Mouse (Mus musculus): ENCODE measurements around the gene Prkg1.

Prkg1 gene

DNA sequence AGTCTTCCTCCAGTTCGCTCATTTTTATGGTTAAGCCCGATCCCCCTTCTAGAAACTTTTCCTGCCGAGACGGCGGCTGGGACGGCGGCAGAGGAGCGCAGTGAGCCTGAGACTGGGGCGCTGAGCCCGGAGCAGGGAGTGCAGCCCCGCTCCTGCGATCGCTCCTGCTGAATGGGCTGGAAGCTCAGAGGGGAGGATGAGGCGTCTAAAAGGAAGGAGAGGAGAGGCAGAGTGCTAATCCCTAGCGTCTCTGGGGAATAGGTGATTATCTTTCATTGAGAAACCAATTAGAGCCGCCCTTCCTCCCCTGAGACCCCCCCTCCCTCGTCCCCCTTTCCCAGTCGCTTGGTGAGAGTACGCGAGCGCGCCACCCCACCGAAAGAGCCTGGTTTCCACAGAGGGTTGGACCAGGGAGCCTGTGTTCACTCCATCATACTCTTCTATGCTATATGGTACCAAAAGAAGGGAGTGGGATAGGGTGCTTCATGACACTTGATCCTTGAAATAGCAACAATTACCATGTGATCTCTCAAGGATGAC lies at the start of gene Prkg1:
Gene Prkg1, minus strand, starts transcription at position 233 of the 540 bp plus-strand sequence.
- DNase-seq (ENCODE audit: low spot score), result no peak

DNA sequence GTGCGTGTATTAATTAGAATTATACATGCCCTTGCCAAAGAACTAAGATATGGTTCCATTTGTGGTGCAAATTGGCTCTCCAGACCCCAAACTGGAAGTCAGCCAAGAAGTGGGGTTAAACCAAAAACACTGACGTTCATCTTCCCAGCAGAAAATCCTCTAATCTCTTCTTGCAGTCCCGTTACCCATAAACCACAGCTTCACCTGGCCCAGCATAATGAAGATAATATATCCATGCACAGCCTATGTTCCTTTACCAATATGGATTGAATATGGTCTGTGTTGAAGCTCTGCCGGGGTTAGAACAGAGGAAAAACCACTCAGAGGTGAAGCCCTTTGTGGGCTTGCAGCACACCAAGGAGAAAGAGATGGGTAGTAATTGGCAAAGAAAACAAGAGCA lies 48.3 kb upstream of the Prkg1 start:
- no peak for DNase-seq (ENCODE audit: low spot score)

DNA sequence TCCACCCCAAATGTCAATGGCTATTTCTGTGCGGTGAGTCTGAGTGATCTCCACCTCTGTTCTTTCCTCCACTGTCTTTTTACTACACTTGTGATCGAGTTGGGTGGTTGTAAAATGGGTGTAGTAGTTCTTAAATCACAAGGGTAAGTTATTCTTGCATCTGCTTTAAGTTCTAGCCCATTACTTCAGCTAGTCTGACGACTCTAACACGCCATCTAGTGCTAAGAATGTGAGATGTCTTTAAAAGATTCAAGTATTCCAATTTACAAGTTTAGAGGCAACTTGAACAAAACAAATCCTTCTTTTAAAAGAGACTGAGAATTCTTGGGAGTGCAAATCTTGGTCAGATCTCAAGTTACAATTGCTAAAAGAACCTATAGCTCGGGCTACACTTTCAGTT lies 46.5 kb upstream of the Prkg1 start:
- DNase-seq (ENCODE audit: low spot score), result no peak

DNA sequence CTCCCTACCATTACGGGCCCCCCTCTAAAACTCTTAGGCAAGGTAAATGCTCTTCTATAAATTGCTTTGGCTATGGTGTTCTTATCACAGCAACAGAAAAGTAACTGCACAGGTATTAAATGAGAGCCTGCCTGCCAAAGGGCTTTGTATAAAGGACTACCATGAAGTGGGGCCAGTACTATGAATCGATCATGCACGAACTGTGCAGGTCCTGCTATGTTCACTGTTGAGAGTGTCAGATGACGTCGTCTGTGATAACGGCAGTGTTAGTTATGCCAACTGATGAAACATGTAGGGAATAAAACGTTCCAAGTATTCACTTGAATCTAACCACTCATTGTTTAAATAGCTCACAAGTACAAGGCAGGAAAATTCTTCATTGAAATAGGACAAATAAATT lies 40.6 kb upstream of the Prkg1 start:
- DNase-seq (ENCODE audit: low spot score), result no peak

DNA sequence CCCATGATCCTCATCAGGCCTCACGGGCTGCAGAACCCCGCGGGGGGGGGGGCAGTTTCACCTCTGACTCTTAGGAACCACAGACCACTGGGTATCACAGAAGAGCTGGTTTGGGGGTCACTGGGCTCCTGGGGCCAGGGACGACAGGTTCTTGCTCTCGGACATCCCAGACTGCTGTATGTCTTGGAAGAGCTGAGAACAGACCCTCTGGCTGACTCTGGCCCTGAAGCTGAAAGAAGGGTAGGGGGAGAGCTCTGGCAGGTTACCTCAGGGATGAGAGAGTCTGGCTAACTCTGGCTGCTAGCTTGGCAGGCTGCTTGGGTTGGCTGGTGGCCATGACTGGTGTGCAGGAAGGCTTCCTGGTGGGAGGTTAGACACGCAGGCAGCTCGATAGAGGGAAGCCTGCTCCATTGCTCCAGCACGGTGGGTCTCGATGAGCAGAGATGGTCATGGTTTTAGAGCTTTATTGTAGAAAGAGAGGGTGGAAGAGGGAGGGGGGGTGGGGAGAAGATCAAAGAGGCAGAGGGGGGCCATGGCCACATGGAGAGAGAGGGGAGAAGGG lies 30.7 kb upstream of the Prkg1 start:
- DNase-seq (ENCODE audit: low spot score), result no peak

DNA sequence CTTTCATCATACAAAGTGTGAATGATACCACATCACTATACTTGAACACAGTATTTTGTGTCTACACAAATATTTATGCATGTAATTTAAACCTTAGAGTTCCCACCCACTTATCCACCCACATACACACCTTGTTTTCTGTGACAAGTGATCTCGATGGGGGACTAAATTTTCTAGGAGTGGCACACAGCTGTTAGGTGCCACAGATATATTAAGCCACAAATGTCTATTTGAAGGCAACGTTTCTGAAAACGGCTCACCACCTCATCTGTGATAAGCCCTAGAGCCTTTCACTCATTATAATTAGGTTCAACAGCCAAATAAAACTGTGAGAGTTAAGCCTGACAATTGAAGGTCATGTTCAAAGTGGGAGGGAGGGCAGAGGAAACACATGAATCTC lies 26.9 kb upstream of the Prkg1 start:
- no peak for DNase-seq (ENCODE audit: low spot score)

DNA sequence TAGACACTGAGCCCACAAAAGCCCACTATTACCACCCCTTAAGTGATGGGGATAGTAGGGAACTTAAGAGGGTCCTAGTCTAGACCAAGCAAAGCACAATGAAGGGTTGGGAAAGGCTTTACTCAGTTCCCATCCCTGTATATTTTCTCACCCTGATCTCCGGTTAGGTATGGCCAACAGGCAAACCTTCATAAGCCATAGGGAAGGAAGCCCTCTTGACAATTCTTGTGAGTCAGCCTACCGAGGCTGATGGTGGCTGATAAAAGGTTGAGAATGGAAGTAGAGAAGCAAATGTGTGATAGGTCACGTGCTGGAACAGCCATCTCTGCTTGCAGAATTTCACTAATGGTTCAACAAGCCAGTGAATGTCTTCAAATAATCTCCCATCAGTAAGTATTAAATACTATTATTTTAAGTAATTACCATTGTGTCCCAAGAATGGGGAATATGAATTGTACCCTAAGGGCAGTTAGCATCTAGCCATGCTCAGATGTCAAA lies 16.7 kb upstream of the Prkg1 start:
- DNase-seq (ENCODE audit: low spot score), result no peak

DNA sequence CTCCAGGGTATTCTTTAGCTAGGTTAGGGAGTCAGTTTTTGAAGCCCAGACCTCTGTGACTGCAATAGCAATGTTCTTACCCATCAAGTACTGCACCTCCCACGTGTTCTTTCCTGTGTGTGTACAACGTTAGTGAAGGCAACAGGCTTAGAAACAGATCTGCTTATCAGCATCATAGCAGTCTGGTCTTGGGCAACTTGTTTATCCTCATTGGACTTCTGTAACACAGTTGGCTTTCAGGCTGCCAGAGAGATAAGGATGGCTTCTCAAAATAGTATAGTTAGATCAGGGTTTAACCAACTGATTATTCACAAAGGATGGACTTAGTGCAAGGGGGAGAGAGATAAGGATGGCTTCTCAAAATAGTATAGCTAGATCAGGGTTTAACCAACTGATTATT lies 16.2 kb upstream of the Prkg1 start:
- DNase-seq (ENCODE audit: low spot score), result no peak

DNA sequence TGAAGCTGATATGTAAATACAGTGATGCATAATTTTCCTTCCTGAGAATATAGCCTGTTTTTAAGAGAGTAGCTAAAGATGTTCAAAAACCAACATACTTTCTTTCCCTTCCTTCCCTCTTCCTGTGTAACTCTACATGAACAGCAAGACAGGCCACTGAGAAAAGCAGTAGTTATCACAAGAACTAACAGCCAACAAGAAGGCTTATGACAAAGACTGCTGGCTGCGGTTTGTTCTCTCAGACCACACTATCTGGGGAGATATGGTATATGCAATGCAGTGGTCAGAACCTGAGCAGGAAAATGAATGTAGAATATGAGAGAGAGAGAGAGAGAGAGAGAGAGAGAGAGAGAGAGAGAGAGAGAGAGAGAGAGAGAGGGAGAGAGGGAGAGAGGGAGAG lies 15.4 kb upstream of the Prkg1 start:
- DNase-seq (ENCODE audit: low spot score), result no peak

DNA sequence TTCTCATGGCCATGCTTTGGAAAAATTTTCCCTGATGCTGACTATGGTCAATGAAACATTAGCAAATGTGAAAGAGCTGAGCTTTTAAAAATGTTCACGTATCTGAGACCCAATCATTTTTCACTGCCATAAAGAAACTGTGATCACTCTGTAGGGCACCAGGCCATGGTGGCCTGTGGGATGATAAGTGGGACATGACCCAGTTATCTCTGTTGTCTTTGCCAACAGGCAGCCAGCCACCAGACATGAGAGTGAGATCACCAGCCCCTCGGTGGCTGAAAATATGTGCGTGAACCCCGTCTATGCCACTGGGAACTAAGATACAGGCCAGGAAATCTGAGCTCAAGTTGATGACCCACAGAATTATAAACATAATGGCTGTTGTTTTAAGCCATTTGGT lies 14.2 kb upstream of the Prkg1 start:
- no peak for DNase-seq (ENCODE audit: low spot score)

DNA sequence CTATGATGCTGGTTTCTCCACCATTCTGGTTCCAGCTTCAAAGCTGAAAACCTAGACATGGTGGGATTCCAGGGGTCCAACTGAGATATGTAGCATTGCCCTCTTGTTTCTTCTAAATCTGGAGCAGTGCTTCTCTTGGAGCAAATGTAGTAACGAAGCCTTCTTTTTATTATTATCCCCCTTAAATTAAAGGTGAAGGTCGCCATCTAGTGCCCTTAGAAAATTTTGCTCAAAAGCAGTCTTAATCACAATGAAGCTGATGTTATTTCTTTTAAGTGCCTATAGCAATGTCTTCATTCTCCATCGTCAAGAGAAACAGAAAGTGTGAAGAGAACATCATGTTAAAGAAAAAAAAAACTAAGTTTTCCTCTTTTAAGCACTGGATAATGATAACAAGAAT lies 2.2 kb upstream of the Prkg1 start:
- no peak for DNase-seq (ENCODE audit: low spot score)

DNA sequence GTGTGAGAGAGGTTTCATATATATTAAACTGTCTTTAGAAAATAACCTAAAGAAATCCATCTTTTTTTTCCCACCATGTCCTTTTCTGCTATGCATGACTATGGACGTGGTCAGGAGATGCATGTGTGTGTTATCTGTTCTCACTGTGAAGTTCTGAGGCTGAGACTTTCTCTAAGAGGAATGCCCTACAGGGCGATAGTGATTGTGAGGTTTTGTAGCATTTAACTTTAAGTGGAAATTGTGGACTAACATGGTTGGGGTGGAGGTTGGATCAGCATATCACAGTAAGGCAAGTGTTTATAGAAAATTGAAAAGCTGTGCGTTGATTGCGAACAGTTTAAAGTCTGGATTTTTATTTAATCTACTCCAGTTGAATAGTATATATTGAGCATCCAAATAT lies 618 bp upstream of the Prkg1 start:
- no peak for DNase-seq (ENCODE audit: low spot score)

DNA sequence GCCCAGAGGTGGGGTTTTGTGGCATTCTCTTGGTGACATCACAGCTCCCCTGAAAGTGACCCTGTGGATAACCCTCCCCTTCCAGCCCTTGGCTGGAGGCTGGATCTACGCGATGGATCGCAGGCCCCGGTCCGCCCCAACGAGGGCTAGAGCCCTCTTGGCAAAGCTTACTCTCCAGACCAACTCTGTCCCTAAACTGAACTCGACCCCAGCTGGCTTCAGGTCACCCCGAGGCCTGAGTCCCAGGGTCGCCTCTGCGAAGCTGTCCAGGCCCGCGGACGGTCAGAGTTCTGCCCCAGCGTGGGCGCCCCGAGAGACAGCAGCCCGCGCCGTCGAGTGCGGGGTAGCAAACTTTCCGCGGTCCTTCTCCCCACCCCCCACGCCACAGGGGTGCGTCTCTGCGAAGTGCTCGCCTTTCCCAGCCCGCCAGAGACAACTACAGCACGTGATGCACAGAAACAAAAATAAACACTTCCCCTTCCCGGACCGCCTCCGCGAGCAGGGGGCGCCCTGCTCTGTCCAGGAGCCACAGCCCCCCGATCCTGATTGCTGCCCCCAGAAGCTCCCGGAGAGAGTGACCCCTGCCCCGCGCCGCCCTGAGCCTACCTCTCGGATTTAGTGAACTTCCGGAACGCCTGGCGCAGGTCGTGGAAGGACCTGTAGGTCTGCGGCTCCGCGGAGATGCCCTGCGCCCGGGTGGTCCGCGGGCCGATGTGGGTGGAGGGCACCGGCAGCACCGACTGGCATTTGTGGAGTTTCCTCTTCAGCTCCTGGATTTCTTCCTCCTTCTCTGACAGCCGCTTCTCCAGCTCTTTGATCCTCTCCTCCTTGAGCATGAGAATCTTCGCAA lies 657 bp downstream of the Prkg1 start:
- DNase-seq (ENCODE audit: low spot score), result no peak

DNA sequence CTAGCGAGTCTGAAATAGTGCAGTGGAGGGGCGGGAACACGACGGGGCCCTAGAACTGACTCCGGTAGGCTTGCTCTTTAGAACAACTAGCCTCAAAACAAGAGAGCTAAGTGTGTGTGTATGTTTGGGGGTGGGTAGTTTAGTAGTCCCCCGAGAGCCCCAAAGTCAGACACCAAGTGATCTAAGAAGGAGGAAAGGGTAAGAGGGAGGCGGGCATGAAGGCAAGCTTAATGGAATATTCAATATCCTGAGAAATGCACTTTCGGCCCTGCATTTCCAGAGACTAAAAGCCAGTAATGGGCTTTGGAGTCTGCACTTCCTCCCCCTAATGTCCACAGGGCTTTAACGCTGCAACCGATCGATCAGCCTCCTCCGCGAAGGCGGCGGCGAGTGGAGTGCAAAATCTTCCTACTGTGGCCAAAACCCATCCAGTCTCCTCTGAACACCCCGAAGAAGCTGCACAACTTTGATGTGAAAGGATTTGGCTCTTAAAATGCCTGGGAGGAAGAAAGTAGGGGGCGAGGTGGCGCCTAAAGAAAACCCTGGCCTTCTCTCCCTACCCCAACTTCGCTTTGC lies 1.5 kb downstream of the Prkg1 start:
- no peak for DNase-seq (ENCODE audit: low spot score)

DNA sequence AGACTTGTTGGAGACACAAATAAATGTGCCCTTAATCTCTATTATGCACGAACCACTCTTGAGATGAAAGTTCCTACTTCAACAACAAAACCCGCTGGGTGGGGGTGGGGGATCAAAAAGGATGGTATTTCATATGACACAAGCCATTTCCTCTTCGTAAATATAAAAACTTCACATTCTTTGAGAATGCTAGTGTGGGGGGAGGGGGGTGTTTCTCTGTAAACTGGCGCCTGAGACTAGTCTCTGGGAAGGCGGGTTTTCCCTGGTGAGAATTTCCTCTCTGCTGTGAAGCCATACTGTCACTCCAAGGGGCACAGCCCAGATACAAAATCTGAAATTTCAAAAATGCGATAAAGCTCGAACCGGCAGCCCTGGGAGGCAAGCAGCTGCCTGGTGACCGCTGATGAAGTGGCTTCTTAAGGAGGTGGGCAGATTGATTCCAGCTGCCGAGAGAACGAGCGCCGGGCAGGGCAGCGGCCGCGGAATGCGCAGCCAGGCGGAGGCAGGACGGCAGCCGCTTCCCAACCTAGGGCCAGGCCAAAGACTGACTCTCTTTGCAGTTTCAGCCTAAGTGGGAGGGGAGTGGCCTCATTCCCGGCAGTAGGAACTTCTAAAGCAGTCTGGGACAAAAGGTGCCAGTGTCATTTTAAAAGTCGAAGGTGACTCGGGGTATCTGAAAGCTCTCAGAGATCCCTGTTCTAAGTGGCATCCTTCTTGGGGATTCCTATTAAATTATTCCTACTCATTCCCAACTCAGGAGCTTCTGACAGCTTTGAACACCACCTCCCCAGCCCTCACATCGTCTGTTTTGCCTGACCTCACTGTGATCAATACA lies 2.2 kb downstream of the Prkg1 start:
- no peak for DNase-seq (ENCODE audit: low spot score)

DNA sequence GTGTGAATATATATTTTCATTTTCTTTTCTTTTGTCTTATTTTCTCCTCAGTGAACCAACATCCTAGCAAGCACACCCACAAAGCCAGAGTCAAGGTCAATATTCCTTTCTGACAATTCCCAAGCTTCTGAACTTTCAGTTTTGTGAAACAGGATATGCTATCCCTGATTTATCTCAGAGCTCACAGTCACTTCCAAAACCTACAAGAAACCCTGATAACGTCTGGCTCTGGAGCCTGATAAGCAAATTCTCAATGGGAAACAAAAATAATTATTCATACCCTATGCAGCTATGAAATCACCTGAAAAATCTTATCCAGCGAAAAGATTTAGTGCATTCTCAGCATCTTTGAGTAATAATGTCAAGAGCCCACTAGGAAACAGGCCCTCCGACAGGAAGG lies 5.0 kb downstream of the Prkg1 start:
- no peak for DNase-seq (ENCODE audit: low spot score)

DNA sequence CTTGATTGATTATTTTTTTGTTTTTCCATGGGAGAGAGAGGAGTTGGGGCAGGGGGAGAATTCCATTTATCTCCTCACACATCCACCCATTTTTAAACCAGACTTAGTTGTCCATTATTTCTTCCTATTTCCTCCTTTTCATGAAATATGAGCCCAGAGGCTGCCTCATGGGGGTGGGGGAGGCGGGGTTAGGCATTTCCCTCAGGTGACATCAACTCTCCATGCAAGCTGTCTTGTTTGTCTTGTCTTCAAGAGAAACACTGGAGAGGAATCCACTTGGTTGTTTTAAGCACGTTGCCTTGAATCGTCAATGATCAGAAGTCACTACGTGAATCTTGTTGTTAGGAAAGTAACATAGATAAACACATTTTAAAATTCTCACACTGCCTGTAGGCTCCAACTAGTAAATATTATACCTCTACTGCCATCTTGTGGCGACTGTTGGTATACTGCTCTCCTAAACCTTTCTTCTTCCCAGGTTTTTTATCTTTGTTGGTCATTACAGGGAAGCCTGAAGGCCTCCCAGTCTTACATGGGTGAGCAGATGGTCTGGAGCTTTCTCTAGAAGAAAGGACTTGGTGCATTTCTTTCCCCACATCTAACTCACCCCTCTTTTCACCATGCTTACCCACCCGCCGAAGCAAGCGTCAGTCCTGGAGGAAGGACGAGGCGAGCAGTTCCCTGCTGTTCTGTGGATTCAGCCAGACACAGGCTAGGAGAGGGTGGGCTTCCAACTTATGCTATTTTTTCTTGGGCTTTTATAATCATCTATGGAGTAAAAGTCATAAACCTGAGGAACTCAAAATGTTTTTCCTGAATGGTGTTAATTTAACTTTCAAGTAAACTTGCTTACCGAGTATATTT lies 8.7 kb downstream of the Prkg1 start:
- no peak for DNase-seq (ENCODE audit: low spot score)

DNA sequence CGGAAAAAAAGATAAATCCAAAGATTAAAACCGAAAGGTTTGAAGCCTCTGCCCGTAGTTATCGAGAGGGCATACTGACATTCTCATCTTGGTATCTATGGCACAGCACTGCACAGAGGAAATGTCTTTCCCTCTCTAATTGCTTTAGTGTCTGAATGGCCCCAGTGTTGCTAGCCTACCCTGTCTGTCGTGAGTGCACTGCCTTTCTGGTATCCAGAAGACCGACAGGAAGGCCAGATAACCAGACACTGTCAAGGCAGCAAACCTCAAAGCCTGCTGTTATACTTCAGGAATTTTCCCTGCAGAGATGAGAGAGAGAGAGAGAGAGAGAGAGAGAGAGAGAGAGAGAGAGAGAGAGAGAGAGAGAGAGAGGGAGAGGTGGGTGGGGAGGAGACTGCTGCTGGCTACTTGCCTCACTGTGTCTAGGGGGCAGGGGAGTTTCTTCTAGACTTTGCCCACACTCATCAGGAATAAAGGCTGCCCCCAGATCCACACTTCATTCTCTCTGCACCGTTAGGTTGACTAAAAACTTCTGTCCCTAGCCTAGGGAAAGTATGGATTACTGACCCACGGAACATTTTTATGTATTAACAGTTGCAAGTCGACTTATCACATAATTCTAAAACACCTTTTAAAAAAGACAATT lies 10.1 kb downstream of the Prkg1 start:
- DNase-seq (ENCODE audit: low spot score), result no peak

DNA sequence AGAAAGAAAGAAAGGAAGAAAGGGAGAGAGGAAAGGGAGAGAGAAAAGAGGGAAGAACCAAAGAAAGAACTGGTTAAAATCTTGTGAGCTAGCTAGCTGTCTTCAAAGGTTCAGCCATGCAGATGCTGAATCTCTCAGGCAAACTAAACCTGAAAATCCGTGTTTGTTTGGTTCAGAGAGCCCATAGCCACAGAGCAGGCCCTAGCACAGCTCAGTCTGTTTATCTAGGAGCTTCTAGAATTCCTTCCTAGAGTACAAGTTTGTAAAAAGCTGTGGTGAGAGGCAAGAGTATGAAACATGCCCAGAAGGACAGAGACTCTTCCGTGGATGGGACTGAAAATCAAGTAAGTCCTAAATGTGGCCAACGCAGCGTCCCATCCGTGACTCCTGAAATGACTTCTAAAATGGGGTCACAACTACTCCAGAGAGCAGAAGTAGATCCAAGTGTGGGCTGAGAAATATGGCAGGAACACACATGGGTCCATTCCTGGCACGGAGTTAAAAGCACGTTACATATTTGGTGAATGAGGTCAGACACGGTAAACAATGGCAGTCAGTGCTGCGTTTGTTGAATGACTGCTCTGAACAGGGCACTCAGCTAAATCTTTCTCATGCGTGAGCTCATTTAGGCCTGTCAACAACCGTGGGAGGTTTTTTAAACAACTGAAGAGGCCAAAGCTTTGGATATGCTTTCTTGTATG lies 13.7 kb downstream of the Prkg1 start:
- DNase-seq (ENCODE audit: low spot score), result no peak

DNA sequence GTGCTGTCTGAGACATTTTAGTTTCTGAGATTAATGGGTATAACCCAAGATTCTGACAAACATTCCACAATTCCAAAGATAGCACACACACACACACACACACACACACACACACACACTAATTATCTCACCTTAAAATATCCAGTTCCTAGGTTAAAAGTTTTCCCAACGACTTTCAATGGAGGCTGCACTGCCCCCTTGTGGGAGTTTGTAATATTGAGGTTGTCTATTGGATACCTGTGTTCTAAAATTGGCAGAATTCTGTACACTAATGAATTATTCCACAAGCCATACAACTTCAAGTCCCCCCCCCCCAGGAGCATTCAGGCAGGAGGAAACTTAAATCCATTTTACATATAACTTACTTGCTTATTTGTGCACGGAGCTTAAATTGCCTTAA lies 18.2 kb downstream of the Prkg1 start:
- no peak for DNase-seq (ENCODE audit: low spot score)
